Mouse (Mus musculus): Measurements from ENCODE around the gene Mxra7.

DNA sequence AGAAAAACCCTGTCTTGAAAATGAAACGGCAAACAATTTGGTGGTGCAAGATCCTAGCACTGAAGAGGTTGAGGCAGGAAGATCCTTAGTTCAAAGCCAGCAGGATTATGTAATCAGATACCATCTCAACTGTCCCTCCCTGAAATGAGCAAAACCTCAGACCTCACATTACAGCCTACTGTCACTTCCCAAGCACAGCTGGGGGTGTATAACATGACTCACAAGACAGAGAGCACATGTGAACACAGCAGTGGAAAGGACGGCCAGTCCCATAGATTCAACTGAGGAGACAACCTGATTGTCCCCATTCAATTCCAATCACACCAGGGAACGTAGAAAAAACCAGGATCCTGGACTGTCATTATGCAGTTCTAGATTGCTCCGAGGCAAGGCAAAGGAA, 8.4 kb upstream of the Mxra7 start:
- TF ChIP-seq CEBPB (IDR thresholded peaks at IDR 0.05; ENCODE audit: insufficient read depth, poor library complexity, severe bottlenecking) = no peak
- TF ChIP-seq POLR2A (IDR thresholded peaks at IDR 0.05; ENCODE audit: insufficient read length, low read depth) = no peak
- TF ChIP-seq MYOG (IDR thresholded peaks at IDR 0.05; ENCODE audit: control insufficient read depth in 1 of 3, insufficient read depth in 1 of 3, insufficient read length in 2 of 3, low read depth in 2 of 3) = peak in 2 of 3 experiments; percentile 30 to 49
- TF ChIP-seq POLR2AphosphoS2 (IDR thresholded peaks at IDR 0.05; ENCODE audit: insufficient read length, low read depth) = no peak
- no peak for TF ChIP-seq E2F4 (IDR thresholded peaks at IDR 0.05; ENCODE audit: insufficient read depth)
- no peak for TF ChIP-seq SRF (IDR thresholded peaks at IDR 0.05; ENCODE audit: control insufficient read depth, insufficient read length, low read depth)
- TF ChIP-seq TCF3 (IDR thresholded peaks at IDR 0.05; ENCODE audit: insufficient read length, low read depth) = no peak
- TF ChIP-seq USF1 (IDR thresholded peaks at IDR 0.05; ENCODE audit: low read depth) = no peak
- TF ChIP-seq TCF12 (IDR thresholded peaks at IDR 0.05; ENCODE audit: insufficient read depth, poor library complexity, severe bottlenecking) = no peak
- no peak for TF ChIP-seq MAX (IDR thresholded peaks at IDR 0.05; ENCODE audit: low read depth)
- peak in 2 of 3 experiments; percentile 4 to 55 for TF ChIP-seq MYOD1 (IDR thresholded peaks at IDR 0.05; ENCODE audit: control insufficient read depth in 1 of 3, insufficient read length in 2 of 3, low read depth in 2 of 3)
- TF ChIP-seq REST (IDR thresholded peaks at IDR 0.05; ENCODE audit: insufficient read depth, insufficient read length) = no peak
